Mouse (Mus musculus) kidney, adult 18-20 months (tissue): ENCODE results near the gene Tedc1.

Source experiments
- DNase-seq: peaks from one replicate; pipeline ENCODE4 v3.0.0; 2021

The Tedc1 gene

DNA sequence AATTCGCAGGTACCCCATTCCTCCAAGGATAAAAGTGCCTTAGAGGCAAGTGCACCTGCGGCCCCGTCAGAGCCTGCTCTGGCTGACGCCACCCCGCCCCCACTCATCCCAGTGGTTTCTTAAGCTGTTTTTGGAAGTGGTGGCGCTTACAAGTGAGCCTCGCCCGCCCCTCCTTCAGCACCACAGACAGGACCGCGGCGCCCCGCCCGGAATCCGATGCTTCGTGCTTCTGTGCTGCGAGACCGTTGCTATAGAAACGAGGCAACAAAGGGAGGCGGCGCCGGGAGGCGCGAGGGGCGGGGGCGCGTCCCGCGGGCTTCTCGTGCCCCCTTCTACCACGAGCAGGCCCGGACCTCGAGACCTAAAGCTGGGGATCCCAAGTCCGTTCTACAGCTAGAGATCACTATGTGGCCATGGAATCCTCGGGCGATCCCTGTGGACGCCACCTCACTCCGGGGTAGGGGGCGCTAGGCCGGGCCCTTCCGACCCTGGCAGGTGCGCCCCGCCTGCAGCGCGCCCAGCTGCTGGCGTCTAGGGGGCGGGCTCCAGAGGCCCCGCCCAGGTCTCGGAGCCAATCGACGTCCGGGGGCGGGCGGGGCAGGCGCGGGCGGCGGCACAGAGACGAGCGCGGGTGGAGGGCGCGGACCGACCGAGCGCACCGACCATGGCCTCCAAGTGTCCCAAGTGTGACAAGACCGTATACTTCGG lies 16.2 kb upstream of the Tedc1 start, which contains the start of gene Crip2:
Crip2 (plus strand) TSS at position 329 of the 708 bp plus-strand sequence.
- peak; percentile 91 for DNase-seq

DNA sequence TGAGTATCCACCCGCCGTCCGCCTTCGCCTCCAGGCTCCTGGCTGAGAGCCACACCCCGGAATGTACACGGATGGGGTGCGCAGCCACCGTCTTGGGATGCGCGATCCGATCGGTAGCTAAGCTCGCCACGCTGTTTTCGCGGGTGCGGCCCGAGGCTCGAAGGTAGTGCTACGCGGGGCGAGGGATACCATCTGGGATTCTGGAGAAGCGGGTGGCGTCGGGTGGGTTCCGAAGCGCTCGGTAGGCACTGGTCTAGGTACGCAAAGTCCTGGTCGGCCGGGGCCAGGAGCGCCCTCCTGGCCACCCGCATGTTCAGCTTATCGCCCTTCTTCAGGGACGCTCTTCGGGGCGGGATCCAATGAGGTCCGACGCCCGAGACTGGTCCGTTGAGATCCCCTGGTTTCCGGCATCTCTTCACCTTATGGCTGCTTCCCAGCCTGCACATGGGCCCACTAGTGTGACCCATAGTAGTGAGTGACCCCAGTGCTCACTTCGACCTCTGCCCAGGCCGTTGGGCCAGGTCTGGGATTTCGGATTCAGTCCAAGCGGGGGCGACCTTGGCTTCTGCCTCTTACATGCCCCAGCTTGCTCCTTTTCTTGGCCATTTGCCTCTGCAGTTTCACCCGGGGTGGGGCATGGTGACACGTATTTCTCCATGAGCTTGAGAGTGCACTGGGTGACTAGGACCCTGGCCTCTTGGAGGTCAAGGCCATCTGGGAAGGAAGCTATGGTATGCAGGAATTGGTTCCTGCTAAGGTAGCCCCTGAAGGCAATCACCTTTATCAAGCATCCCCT lies 15.4 kb upstream of the Tedc1 start:
- DNase-seq = peak; percentile 58

DNA sequence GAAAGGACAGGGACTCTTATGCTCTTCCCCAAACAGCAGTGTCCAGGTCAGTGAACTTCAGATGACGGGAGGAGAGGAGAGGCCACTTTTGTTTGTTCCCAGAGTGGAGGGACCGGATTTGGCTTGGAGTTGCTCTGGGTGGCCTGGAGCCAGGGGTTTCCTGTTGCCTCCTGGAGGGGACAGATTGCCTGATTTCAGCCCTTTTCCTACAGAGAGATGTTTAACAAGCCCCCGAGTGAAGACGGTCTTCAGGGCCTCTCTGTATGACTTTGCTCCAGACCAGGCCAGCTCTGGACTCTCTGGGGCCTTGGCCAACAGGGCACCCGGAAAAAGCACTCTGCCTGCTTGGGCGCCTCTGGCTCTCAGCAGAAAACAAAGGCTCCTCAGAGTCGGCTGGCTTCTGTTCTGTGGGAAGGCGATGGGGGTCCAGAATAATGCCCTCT lies 14.7 kb upstream of the Tedc1 start:
- peak; percentile 67 for DNase-seq

DNA sequence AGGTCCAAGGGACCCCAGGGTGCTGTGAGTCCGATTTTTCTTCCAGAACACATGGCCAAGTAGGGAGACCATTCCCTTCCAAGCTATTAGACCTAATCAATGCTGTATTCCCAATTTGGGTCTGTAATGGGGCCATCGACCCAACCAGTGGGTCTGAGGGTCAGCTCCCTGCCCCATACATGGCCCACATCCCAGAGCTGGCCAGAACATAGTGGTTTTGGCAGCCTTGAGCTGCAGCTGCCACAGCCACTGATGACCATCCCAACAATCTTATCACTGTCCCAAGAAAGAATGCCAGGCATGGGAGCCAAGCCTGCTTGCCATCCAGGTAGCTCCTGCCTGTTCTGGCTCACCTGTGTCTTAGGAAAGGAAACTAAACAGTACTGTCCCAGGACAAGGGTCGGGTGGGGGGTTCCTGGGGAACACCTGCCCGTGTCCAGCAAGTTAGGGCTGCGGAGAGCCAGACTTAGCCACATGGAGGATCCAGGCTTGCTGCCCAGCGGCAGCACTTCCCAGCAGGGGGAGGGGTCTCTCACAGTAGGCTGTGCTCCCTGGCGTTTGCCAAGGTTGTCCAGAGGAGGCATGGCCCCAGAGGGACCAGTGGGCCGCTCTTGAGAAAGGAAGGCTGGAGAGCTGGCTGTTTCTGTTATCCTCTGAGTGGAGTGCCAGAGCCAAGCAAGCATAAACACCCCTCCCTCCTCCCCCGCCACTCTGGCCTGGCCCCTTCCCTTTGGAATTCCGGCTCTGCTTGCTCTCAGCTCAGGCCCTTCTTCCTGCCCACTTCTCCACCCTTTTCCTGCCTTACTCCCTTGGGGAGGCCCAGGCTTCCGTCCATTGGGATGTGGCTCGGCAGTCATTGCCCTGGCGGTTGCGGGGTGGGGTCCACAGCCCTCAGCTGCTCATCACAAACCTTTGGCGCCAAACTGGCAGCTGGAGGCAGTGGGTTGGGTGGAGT lies 13.9 kb upstream of the Tedc1 start:
- peak; percentile 76 for DNase-seq

DNA sequence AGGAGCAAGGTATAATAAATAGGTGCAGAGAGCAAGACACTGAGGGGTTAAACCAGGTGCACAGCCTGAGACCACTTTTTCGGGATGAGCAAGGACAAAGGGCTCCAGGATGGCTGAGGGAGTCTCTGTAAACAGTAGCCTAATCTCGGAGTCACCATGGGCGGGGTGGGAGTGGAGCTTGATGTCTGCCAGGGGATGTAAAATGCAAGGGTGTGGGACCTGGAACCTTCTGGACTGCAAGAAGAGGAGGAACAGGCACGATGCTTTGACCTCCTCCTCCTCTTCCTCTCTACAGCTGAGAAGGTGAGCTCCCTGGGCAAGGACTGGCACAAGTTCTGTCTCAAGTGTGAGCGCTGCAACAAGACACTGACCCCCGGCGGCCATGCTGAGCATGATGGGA lies 13.1 kb upstream of the Tedc1 start:
- DNase-seq = peak; percentile 22

DNA sequence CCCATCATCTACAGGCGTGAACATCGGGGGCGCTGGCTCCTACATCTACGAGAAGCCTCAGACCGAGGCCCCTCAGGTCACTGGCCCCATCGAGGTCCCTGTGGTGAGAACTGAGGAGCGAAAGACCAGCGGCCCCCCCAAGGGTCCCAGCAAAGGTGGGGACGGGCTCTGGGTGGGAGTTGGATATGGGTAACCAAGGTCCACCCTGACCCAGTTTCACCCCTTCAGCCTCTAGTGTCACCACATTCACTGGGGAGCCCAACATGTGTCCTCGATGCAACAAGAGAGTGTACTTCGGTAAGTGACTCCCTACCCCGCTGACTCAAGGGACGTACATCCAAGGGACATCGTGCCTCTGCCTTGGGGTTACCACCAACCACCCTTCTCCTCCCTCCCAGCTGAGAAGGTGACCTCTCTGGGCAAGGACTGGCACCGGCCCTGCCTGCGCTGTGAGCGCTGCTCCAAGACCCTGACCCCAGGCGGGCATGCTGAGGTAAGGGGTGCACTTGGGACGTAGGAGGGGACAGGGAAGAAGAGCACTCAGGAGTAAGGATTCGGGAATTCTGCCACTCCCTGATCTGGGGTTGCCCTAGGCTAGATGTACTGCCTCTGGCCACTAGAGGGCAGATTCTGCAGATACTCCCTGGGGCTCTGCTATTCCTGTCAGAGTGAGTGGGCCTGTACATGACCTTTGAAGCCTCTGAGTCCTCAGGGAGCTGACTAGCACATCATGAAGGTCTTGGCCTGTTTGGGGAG lies 12.0 kb upstream of the Tedc1 start:
- DNase-seq = peak; percentile 62

DNA sequence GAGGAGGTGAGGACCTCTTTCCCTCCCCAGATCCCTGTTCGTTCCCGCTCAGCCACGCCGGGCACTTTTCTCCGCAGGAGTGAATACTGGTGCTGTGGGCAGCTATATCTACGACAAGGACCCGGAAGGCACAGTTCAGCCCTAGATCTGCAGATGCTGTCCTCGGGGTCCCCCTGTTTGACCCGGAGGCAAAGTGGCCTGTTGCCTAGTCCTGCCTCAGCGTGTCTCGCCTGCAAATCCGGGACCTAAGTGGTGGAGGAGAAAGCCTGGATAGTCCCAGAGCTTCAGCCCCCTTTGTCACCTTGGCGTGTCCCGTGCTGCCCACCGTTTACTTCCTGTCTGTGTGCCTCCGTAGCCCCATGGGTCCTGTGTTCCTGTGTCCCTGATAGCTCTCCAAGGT lies 11.3 kb upstream of the Tedc1 start:
- no peak for DNase-seq

DNA sequence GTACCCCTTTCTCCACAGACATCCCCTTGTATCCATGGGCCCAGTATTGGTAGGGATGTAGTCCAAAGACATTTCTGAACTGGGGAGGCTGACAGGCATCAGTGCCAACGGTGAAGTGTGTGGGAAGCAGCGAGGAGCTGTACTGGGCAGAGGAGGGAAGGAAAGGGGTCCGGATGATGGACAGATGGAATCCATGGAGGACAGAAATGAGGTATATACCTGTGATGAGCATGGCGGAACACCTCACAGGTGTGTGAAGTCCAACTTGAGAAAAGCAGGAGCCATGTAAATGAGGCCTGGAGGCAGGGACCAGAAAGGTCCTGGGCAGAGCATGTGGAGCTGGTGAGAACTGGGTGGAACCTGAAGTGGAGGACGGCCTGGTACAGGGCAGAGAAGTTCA lies 10.6 kb upstream of the Tedc1 start:
- DNase-seq = no peak

DNA sequence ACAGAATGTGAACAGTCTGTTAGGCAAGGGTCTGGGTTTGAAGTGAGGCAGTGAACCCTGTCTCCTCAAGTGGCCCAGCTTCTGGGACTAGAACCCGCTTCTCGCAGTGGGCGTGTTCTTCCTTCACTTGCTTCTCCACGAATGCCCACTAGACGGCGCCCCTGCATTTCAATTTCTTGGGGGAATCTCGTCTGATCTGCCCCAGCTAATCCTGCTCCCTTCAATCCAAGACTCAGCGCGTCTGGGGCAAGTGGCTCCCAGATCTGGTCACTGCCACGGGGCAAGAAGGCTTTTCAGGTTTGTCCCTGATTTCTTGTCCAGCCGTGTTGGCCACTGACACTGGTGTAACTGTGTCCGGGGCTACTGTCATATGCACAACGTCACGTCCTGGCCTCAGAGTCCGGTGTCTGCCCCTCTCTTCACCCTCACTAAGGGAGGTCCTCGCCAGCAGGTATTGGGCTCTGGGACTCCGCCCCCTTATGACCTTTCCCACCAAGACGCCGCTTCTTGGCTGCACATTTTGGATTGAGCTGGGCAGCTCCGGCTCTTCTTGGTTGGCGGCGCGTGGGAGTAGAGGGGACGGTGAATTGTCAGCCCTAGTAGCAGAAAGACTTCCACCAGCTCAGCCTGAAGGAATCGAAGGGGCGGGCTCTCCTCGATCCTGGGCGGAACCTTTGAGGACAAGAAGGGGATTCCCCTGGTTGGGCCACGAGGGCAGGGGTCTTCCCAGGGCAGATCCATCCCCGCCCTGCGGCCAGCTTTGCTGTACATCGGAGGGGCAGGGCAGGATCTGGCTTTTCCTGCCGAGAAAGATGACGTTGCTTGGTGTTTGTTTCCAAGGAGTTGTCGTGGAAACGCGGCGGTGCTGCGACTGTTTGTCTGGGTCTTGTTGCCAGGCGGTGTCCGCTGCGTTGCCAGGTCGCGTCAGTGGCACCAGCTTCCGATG lies 9.8 kb upstream of the Tedc1 start, which contains the start of gene Crip1:
Crip1 (plus strand) TSS at position 205 of the 946 bp plus-strand sequence.
- peak; percentile 90 for DNase-seq

DNA sequence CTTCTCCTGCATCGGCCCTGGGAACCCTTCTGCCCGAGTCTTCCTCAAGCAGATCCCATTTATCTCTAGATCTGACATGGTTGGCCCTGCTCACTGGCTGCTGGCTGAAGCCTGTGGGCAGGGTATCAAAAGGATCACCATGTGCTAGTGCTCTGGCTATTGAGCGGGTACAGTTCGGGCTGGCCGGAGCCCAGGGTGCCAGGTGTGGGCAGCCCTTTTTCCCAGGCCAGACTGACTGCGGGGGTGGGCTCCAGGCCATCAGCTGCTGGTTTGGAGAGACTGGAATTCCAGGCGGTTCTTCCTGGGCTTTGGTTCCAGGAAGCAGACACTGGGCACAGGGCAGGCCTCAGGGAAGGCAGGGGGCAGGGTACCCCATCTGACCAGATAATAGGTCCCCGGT lies 8.7 kb upstream of the Tedc1 start:
- no peak for DNase-seq

DNA sequence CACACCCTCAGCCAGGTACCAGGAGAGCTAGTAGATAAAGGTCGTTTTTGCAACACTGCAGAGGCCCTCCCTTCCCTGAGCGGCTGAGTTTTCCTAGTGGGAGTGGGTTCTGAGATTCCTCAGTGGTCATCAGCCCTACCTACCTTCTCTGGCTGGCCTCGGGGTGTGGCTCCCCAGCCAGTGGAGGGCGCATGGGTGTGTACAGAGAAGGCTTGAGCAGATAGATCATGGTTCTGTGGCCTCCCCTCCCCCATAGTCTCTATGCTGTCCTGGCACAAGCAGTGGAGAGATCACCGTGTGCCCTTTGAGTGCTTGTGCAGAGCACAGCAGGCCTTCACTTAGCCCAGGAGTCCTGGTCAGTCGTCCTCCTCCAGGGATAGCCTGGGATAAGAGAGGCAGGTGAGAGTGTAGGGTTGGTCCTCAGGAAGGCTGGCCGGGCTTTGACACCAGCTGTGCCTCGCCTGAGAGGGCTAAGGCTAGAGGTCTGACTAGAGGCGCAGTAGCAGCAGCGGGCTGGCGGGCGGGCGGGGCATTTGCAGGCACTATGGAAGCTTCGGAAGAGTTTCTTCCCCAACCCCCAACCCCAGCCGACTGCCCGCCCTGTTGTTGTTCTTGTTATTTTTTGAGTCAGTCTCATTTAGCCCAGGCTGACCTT lies 7.7 kb upstream of the Tedc1 start:
- no peak for DNase-seq

DNA sequence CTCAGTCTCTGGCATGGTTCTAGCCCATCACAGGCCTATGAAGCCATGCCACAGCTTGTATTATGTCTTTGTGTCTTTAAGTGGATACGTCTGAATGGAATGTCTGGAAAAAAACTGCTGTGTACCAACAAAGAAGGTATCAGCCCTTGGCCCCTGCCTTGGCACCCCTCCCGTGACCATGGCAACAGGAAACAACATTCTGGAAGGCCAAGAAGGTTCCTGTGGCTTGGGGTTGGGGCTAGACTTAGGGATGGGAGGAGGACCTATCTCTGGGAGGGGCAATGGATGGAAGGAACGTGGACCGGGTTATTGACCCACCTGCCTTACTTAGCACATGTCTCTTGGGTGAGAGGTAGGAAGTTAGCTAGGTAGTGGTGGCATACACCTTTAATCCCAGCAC lies 6.9 kb upstream of the Tedc1 start:
- DNase-seq = no peak

DNA sequence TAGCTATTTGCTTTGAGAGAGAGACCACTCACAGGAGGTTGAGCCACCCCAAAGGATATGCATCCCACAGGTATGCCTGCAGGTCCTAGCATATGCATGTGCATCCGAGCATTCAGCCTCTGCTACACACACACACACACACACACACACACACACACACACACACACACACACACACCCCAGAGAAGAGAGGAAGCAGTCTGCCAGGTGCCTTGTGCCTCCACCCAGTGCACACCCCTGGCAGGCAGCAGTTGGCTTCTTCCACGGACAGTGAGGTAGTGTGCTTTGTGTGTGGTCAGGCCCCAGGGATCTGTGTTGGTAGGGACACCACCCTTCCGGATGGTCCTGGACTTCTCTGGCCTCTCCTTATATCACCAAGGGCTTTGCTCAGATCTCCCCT lies 6.3 kb upstream of the Tedc1 start:
- DNase-seq = no peak

DNA sequence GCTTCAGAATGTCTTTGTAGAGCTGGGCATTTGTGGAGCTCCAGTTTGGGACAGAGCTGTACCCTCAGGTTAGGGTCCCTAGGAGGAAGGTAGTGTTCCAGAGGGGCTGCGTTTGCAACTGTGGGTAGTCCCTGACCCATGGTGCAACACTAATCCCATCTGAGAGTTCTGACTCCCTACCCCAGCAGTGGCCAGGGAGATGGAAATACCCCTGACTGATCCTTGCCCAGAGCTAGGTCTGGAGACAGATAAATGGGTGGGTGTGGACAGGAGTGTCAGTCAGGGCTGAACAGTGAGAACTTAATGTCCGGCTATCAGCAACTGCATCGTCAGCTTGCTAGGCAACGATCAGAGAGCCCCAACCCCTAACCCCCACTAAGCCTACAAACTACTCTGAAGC lies 5.6 kb upstream of the Tedc1 start:
- no peak for DNase-seq

DNA sequence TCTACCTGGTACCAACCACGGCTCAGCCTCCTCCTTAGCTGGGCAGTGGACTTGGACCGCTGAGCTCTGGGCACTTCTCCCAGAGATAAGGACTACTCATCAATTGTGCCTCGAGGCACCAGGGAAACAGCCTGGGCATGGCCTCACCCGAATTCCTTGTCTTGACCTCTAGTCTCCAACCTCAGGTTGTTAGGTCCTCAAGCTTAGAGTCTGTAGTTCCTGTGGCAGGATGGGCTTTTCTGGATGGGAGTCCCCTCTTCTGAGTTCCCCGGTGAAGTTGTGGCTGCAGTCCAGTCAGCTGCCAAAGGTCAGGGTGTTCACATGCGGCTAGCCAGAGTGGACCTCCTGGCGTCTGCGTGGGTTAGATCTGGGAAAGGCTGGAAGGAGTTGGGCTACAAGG lies 5.2 kb upstream of the Tedc1 start:
- DNase-seq = peak; percentile 35

DNA sequence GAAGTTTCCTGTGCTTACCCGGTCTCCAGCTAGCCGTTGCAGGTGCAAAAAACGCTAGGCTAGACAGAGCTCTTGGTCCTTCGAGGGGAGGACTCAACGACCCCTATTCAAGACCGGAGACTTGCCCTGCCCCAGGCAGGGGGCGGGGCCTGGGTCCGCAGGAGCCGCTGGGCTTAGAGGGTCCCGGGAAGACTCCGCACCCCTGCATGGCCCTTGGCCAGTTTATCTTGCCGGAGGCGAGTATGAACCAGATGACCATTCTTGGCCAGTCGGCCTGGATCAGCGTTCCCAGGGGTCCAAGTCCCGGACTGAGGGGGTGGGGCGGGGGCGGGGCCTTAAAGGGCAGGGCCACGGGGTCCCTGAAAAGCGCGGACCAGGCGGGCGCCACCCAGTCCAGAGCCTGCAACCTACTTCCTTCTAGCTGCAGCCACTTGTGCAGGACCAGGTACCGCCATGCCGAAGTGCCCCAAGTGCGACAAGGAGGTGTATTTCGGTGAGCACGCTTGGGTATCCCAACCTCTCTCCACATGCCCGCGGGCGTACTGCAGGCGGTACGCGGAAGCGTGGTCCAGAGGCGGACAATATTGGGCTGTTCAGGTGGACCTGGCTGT lies 4.5 kb upstream of the Tedc1 start:
- DNase-seq = peak; percentile 47

DNA sequence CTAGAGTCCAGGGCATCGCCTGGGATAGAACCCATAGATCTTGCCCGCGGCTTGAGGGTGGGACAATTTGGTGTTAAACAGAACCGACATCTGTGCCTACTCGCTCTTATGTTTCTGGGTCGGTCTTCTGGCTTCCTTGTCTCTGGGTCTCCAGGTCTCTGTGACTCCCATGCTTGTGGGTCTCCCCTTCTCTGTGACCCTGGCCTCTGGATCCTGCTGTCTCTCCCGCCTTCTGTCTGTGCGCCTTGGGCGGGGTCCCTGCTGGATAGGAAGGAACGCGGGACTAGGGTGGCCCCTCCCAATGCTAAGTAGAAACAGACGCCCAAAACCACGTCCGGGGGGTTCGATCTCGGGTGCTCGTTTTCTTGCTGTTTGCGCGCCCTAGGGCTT lies 4.0 kb upstream of the Tedc1 start:
- DNase-seq = peak; percentile 12

DNA sequence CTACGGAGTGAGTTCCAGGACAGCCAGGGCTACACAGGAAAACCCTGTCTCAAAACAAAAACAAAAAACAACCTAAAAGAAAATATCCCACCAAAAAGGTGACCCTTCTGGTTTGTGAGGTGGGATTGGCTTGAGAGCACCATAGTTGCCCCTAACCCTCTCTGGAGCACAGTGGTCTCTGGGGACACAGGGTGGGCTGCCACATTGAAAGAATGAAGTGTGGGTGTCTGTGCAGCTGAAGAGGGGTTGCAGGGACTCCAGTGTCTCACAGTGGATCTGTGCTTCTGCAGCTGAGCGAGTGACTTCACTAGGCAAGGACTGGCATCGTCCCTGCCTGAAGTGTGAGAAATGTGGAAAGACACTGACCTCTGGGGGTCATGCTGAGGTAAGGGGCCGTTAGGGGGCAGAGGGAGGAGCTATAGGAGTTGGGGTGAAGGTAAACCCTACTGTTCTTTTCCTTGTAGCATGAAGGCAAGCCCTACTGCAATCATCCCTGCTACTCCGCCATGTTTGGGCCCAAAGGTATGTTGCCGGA lies 3.2 kb upstream of the Tedc1 start:
- DNase-seq = no peak

DNA sequence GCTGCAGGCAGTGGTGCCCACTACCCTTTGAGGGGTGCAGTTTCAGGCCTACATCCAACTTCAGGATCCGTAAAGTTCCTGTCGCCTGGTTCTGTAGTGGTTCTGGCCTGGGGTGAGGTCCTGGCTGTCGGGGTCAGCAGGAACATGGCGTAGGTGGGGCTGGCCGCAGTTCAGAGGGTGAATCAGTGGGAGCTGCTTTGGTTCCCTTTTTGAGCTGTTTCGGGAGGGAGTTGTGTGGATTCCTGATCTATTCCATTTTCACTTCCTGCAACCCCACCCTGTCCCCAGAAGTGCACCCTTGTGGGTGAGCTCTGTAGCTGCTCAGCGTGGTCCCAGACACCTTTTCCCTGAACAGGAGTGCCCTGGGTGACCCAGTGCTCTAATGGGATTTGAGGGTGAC lies 2.2 kb upstream of the Tedc1 start:
- DNase-seq = no peak

DNA sequence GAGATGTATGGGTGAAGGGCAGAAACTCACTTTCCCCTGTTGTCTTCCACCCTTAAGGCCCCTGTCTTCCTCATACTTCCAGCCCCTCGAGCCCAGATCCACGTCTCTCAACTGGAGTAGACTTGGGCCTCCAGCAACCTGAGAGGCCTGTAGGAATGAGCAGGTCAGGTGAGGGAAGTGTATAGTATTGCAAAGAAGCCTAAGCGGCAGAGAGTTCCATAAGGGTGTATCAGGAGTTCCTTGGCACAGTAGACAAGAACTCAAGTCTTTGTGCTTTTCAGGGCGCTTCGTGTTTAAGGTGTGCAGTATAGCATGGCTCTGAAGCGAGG lies 1.5 kb upstream of the Tedc1 start:
- no peak for DNase-seq
